Mouse (Mus musculus): ENCODE results near the gene Brca1. TPM values are rescaled to one million over a fixed set of nuclear protein-coding genes. Genes with fewer than 3 reads are reported as not detected.
"Not testable (repeated sequence)": the region's sequence is repeated elsewhere in the genome, so short reads cannot be mapped to it uniquely, and the experiment has no call there.

The Brca1 gene
- total RNA-seq, 4 experiments from 2014 or later, result 0.22 to 0.57 (median 0.35) TPM

DNA sequence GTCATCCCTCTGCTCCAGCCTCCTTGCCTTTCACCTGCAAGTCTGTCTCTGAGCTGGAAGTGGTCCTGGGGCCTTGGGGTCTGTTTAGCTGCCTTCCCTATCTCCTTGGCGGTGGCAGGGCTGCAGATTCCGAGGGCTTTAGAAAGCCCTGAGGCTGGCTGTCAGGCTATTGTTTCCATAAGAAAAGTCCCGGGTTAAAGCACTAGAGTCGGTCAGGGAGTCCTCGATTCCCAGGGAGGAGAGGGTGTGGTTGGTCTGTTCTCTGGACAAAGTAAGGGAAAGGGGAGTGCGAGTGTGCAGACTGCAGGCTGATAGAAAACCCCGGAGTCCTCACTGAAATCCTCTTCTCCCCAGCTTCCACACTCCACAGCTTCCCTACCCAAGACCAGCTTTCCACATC, 81.5 kb downstream of the Brca1 start:
- DNase-seq (ENCODE audit: low spot score), result no peak

DNA sequence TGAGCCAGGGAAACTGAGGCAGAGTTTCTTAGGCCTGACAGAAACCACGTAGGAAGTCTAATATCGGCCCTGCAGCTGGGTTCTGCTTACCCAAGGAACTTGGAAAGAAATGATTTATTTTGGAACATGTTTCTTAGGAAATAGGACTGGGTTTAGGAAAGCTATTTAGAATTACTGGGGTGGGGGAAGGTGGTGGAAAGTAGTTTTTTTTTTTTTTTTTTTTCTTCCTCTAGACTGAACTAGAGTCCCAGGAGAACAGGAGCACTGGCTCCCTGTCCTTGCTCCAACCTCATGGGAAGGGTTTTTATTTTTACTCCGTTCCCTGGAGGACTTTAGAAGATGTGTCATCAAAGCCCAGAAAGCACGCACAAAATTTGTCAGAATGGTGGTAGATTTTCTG, 82.6 kb downstream of the Brca1 start:
- no peak for DNase-seq (ENCODE audit: low spot score)

DNA sequence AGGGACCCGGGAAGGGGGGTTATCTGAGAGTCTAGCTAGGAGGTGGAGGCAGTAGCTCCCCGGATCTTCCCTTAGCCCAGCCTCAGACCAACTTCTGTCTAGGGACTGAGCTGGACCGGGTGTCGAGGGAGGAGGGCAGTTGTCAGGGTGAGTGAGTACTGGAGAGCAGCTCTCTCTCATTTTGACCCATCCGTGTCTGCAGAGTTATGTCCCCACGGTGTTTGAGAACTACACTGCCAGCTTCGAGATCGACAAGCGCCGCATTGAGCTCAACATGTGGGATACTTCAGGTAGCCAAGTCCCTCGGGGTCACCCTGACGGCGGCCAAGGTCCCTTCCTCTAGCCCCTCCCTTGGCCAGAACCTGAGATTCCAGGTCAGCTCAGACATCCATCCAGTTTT, 83.0 kb downstream of the Brca1 start:
- no peak for DNase-seq (ENCODE audit: low spot score)

DNA sequence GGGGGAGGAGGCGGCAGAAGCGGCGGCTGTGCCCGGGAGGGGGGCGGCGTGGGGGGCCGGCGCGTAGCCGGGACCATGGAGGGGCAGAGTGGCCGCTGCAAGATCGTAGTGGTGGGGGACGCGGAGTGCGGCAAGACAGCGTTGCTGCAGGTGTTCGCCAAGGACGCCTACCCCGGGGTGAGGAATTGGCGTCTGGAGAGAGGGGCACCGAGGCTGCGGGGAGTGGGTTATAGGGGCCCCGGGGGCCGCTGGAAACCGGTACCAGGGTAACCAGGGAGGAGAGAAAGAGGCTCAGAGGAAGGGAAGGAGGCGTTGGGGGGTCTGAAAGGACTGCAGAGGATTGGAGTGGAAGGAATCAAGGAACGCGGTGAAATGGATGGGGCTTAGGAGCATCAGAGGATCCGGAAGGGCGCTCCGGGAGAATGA, 83.5 kb downstream of the Brca1 start:
- DNase-seq (ENCODE audit: low spot score), result no peak

DNA sequence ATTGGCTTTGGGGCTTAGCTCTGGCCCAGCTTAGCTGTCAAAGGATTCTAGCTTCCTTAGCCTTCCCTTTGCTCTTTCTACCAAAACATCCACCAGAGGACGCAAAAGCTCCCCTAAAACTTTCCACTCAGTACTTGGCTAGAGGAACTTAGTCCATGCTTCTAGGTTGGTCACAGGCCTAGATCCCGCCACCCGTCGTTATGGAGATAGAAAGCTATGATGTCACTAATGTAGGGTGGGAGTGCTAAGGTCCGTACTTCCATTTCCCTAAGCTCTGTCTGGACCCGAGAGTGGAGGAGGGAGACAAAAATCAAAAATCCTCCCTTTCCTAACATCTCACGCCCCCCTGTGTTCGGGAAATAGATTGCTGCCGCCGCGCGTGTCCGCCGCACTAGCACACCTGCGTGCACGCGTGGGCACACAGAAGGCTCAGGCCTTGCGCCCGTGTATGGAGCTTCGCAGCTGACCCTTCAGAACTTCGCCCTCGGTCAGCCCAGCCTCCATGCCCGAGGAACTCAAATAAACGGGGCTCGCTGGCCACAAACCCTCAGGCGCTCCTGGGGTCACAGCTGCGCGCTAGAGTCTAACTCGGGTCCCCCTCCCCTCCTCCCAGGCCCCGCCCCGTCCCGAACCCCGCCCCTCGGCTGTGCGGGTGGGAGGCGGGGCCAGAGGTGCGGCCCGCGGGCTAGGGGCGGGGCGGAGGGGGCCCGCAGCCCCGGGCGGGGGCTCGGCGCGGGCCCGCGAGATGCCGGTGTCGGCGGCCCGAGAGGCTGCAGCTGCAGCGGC, 84.1 kb downstream of the Brca1 start:
- DNase-seq (ENCODE audit: low spot score), result peak; percentile 74

- DNase-seq (ENCODE audit: low spot score), result not testable (repeated sequence)
These were observed 85.2 kb downstream of the Brca1 start for GRCm38 (mm10) chr11:101466552-101466950.

- peak; percentile 70 for DNase-seq (ENCODE audit: low spot score)
These were observed 85.7 kb downstream of the Brca1 start, which contains the start of gene Vat1 for GRCm38 (mm10) chr11:101465869-101466551. Gene Vat1 (minus strand): TSS chr11:101466230.

DNA sequence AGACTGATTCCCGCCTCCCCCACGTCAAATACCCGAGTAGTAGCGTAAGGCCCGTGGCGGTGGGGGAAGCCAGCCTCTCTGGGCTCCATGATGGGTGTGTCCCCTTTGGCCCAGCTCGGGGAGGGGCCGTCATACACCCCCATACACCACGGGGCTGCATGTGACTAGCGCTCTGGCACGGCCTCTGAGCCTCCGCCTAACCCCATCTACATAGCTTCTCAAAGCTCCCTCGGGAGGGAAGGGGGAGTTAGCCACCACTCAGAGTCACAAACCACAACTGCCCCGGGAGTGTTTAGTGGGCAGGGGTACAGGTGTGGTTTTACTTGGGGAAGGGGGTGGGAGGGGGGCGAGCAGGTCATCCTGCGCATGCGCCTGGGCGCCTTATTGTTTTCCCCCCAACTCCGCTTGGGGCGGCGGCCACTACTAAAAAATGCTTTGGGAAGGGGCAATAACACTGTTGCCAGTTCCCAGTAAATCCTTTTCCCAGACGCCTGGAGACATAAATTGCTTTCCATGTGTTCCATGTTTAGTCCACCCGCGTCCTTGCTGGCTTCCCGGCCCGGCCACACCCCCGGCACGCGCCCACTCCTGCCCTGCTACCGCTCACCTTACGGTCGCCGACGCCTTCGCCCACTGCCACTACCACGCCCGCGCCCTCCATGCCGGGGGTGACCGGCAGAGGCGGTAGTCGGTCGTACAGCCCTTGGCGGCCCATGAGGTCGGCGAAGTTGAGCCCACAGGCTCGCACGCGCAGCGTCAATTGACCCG, 86.5 kb downstream of the Brca1 start:
- DNase-seq (ENCODE audit: low spot score), result peak; percentile 73

DNA sequence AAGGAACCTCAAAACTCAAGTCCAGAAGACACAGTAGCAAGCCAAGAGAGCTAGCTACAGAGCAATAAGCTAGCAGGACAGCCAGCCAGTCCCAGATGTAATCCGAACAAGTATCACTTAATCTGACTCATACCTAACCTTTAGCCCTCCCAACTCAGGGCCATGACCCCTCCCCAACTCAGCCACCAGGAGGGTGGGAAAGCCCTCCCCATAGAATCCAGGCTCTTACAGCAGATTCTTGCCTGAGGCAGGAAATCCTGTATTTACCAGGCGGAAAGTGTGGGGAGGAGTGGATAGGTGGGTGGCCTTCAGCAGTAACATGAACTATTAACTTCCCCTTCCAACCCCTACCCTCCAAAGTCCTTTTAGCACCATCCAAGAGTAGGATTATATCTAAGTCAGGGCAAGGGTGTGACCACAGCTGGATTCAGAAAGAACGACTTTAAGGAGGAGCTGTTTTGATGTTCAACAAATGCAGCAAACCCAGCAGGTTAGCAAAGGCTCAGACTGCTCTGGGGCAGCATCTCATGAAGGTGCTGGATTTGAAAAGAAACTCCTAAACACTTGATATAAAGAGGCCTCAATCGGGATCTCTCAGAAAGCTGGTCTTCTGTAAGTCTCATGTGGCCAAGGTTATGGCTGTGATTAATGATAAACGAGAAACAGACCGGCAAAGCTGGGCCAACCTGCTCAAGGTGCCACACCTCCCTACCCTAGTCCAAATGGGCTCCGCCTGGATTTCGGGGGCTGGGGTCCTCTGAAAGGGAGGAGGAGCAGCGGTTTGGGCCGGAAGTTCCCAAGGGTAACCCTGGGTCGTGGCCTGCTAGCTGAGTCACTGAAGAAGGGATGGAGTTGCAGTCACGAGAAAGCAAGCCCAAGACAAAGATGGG, 87.3 kb downstream of the Brca1 start, which contains the start of gene Rnd2:
TSS of gene Rnd2 (plus strand) at position 789 of the 890 bp plus-strand sequence.
- DNase-seq (ENCODE audit: low spot score), result no peak

DNA sequence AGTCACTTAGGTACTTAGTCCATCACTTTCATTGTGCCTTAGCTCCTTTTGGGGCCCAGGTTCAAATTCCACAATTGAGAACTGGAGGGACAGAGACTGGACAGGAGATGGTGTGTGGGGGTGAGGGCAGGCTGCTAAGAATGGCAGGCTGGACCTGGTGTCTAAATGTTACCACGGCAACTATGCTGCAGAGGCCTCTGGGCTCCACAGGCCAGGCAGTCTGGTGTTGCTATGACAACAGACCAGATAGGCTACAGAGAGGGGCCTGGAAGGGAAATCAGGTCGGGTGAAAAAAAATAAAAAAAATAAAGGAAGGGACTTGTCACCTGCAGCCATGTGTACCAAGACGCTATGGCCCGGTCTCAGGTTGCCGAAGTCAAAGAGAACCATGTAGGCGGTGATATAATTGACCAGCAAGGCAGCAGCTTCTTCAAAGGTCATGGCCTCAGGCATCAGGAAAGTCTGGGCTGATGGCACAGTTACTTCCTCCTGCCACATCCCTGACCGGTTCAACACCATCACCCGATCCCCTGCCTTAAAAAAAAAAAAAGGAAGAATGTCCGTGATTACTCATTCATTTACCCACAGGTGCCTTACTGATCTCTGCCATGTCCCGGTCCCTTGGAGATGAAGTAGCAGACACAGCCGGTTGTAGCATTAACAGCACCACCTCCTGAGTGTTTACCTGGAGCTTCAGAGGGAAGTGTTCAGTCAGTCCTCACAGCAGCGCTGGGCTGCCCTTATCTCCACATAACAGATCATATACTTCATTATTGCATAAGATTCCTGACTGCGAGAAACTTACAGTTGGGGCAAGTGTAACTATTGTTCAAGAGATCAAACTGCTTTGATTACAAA, 88.9 kb downstream of the Brca1 start:
- no peak for DNase-seq (ENCODE audit: low spot score)

GRCm38 (mm10) chr11:101462141-101462540, 89.6 kb downstream of the Brca1 start:
- no peak for DNase-seq (ENCODE audit: low spot score)

- no peak for DNase-seq (ENCODE audit: low spot score)
These were observed 91.4 kb downstream of the Brca1 start for GRCm38 (mm10) chr11:101460321-101460720.

DNA sequence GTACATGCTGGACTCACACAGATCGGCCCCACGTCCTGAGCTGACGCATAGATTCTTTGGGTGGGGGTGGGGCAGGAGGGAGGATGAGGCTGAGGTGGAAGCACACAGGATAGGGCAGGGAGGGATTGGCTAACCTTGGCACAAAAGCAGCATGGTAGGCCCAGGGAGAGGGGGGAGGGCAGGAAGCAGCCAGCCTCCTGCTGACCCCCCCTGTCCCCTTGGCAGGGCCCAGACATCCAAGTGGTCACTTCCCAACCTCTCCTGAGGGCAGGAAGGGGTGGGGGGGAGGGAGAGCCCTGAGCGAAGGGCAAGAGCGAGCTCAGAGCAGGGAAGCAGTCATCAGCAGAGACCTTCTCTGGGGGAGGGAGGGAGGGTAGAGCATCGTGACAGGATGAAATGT, 92.0 kb downstream of the Brca1 start:
- DNase-seq (ENCODE audit: low spot score), result no peak

DNA sequence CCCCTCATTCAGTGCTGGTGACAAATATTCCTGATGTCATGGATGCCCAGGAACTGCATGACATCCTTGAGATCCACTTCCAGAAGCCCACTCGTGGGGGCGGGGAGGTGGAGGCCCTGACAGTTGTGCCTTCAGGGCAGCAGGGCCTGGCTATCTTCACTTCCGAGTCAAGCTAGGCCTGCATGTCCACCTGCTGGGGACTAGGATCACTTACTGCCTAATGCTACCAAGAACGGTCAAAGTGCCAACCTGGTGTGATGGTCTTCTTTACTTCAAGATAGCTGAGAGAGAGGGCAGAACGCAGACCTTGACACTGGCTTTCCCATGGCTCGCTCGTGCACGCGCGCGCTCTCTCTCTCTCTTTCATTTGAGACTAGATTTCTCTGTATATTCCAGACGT, 93.5 kb downstream of the Brca1 start:
- no peak for DNase-seq (ENCODE audit: low spot score)

- no peak for DNase-seq (ENCODE audit: low spot score)
These were observed 94.1 kb downstream of the Brca1 start for GRCm38 (mm10) chr11:101457631-101458030.

GRCm38 (mm10) chr11:101455627-101456026, 96.1 kb downstream of the Brca1 start:
- no peak for DNase-seq (ENCODE audit: low spot score)

DNA sequence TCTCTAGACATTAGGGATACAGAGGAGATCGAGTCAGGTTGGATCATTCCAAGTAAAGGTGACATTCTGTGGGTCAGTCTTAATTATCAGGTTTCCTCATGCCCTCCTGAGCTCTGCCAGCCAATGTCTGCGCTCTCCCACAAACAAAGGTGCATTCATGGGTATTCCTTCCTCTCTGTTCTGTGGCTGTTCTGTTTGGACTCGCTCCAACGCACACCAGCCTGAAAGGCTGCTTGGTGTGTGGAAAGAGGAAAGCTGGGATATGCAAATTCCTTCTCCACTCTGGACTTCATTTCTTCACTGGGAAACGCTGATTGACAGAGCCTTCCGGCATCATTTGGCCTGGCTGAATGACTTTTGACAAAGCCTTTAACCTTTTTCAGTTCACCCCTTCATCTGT, 97.1 kb downstream of the Brca1 start:
- no peak for DNase-seq (ENCODE audit: low spot score)

DNA sequence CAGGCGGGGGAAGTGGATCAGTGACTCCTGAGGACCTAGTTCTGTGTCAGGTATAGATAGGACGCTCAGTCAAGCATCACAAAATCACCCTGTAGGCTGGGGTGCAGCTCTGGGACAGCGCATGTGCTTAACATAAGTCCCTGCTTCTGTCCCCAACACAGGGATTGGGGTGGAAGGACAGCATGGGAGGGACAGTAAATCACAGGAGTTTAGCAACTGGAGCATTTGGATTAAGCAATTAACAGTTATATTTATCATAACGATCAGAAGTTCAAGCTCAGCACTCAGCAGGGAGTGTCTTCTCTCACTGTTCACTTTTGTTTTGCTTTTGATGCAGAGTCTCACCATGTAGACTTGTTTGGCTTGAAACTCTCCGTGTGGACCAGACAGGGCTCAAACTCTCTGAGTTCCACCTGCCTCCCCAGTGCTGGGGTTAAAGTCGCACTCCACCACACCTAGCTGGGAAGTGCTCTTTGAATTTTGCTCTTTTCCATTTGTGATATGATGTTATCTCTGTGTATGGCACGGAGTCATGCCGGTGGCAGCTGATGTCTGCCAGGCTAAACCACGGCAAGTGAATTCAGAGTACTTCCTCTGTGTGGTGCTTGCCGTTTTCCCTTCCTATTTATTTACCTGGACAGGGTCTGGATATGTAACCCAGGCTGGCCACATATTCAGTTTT, 99.5 kb downstream of the Brca1 start:
- no peak for DNase-seq (ENCODE audit: low spot score)

GRCm38 (mm10) chr11:101451536-101451935, 100.2 kb downstream of the Brca1 start:
- no peak for DNase-seq (ENCODE audit: low spot score)

DNA sequence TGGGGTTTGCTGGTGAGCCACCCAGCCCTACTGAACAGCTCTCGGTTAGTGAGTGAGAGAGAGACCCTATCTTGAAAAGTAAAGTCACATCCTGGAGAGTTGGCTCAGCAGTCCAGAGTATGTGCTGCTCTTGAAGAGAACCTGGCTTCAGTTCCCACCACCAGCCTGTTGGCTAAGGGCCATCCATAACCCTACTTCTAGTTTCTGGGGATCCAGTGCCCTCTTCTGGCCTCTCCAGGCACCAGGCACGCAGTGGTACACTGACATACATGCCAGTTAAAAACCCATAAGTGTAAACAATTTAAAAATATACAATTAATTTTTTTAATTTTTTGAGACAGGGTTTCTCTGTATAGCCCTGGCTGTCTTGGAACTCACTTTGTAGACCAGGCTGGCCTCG, 101.4 kb downstream of the Brca1 start:
- no peak for DNase-seq (ENCODE audit: low spot score)

Measured in heart, adult 8-10 months (tissue).